In the genomic region with DNA sequence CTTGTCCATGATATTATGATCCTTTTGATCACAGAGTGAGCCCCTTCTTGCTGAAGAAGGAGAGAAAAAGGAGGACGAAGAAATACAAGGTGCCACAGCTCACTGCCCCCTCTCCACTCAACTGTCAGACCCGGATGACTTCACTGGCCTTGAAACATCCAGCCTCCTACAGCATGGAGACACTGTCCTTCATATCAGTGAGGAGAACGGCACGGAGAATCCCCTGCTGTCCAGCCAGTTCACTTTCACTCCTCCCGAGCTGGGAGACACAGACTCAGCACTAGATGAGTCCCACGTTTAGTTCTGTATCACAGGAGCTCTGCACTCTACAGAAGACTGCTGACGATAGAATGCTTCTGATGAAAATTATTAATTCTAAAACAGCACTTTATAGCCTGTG, we compare ENCODE assay signal across 23 mouse cellular contexts. TPM values are rescaled to one million over a fixed set of nuclear protein-coding genes. Genes with fewer than 3 reads are reported as not detected.
DNase-seq lines count a peak whose midpoint lies in the region; ATAC-seq and TF ChIP-seq lines count a peak whose summit lies in the region.
"Had no signal": no experiment of that assay in that cellular context is flagged by ENCODE, and none has a peak within 500 bp of the region (broad histone marks: within the 10 kb centered on the region; RNA-seq: fewer than 3 reads in every experiment).

No protein-coding gene starts in this region.

- H3K27ac ChIP-seq in heart, embryonic 12.5 days (ENCODE audit: poor library complexity, severe bottlenecking), result no peak overlapping the region
- no peak overlapping the region for H3K27ac ChIP-seq in heart, postnatal 0 days (ENCODE audit: low read depth)
- no peak overlapping the region for H3K27ac ChIP-seq in midbrain, embryonic 10.5 days (replicated peaks)
- no peak overlapping the region for H3K27ac ChIP-seq in forebrain, embryonic 10.5 days
- H3K27ac ChIP-seq: embryonic facial prominence, embryonic 15.5 days; forebrain, embryonic 15.5 days; hindbrain, embryonic 13.5 days; hindbrain, postnatal 0 days had no signal

- DNase-seq in heart, postnatal 36 days, result no peak
- no peak for DNase-seq in heart, postnatal 0 days (ENCODE audit: low spot score)
- DNase-seq in heart, adult 9 months (ENCODE audit: low spot score in 2 of 2), result no peak
- DNase-seq in adrenal gland, postnatal 25 days, result peak; percentile 22
- no peak for DNase-seq in midbrain, embryonic 10.5 days (ENCODE audit: low spot score)
- no peak for DNase-seq in forebrain, embryonic 10.5 days (ENCODE audit: extremely low spot score, low spot score)
- DNase-seq: cerebellum, adult 11-12 months; cerebellum, adult 9-10 months; cerebellum, postnatal 25 days; gastrocnemius, postnatal 36 days; heart, adult 11 months; kidney, adult 11 months; kidney, adult 9 months had no signal

- H3K4me1 ChIP-seq in heart, embryonic 12.5 days (replicated peaks), result no peaks in the 10 kb centered on the region
- no peaks in the 10 kb centered on the region for H3K4me1 ChIP-seq in heart, postnatal 0 days (ENCODE audit: control insufficient read depth, insufficient read depth)
- peaks cover 3% of the 10 kb centered on the region for H3K4me1 ChIP-seq in midbrain, embryonic 10.5 days
- H3K4me1 ChIP-seq in forebrain, embryonic 10.5 days, result peaks cover 5% of the 10 kb centered on the region
- H3K4me1 ChIP-seq: embryonic facial prominence, embryonic 15.5 days had no signal

- intact Hi-C loops in heart, postnatal 36 days (cut with DNase I), result loop anchor here (10.0 kb wide), 1 partner anchor 300 kb away; no protein-coding TSS in a partner anchor

- no peaks in the 10 kb centered on the region for H3K27me3 ChIP-seq in heart, embryonic 12.5 days (replicated peaks)
- no peaks in the 10 kb centered on the region for H3K27me3 ChIP-seq in heart, postnatal 0 days (ENCODE audit: control insufficient read depth, insufficient read depth, low read length)
- no peaks in the 10 kb centered on the region for H3K27me3 ChIP-seq in midbrain, embryonic 10.5 days (ENCODE audit: low read depth, poor library complexity, severe bottlenecking)
- no peaks in the 10 kb centered on the region for H3K27me3 ChIP-seq in forebrain, embryonic 10.5 days (ENCODE audit: poor library complexity, severe bottlenecking)
- H3K27me3 ChIP-seq: CH12.LX; embryonic facial prominence, embryonic 15.5 days; forebrain, embryonic 15.5 days; hindbrain, embryonic 13.5 days had no signal

- H3K9me3 ChIP-seq in heart, embryonic 12.5 days (replicated peaks), result no peaks in the 10 kb centered on the region
- no peaks in the 10 kb centered on the region for H3K9me3 ChIP-seq in heart, postnatal 0 days (replicated peaks; ENCODE audit: control insufficient read depth, low read length)
- no peaks in the 10 kb centered on the region for H3K9me3 ChIP-seq in midbrain, embryonic 10.5 days (replicated peaks)
- H3K9me3 ChIP-seq in forebrain, embryonic 10.5 days, result no peaks in the 10 kb centered on the region
- H3K9me3 ChIP-seq: embryonic facial prominence, embryonic 15.5 days; forebrain, embryonic 15.5 days; hindbrain, embryonic 13.5 days had no signal

- no peaks in the 10 kb centered on the region for H3K36me3 ChIP-seq in heart, embryonic 12.5 days
- no peaks in the 10 kb centered on the region for H3K36me3 ChIP-seq in heart, postnatal 0 days (replicated peaks; ENCODE audit: control insufficient read depth, insufficient read depth, low read length)
- no peaks in the 10 kb centered on the region for H3K36me3 ChIP-seq in midbrain, embryonic 10.5 days
- H3K36me3 ChIP-seq in forebrain, embryonic 10.5 days (replicated peaks), result no peaks in the 10 kb centered on the region
- H3K36me3 ChIP-seq: embryonic facial prominence, embryonic 15.5 days; forebrain, embryonic 15.5 days; hindbrain, embryonic 13.5 days had no signal

- ATAC-seq in heart, embryonic 12.5 days (ENCODE audit: insufficient number of reproducible peaks, low FRiP score), result no peak
- no peak for ATAC-seq in heart, postnatal 0 days (ENCODE audit: insufficient read depth, low read depth)
- ATAC-seq: activated CD4-positive, CD25-positive, alpha-beta regulatory T cell, adult 4 months; forebrain, embryonic 15.5 days; hindbrain, postnatal 0 days; Patski had no signal

- H3K4me2 ChIP-seq in heart, embryonic 12.5 days, result peak overlapping the region; percentile 7; the same call in 1 of the 2 replicates
- peak overlapping the region; percentile 20; the same call in 1 of the 2 replicates for H3K4me2 ChIP-seq in heart, postnatal 0 days (ENCODE audit: low read depth, low read length)
- H3K4me2 ChIP-seq: embryonic facial prominence, embryonic 15.5 days; forebrain, embryonic 15.5 days; heart, embryonic 11.5 days; hindbrain, embryonic 13.5 days had no signal

- TF ChIP-seq EP300 in heart, postnatal 0 days (IDR thresholded peaks at IDR 0.05; ENCODE audit: low read depth), result no peak

- no peak overlapping the region for H3K4me3 ChIP-seq in heart, embryonic 12.5 days
- H3K4me3 ChIP-seq in heart, postnatal 0 days (ENCODE audit: low read depth, low read length), result no peak overlapping the region
- H3K4me3 ChIP-seq in midbrain, embryonic 10.5 days, result no peak overlapping the region
- H3K4me3 ChIP-seq in forebrain, embryonic 10.5 days, result no peak overlapping the region
- H3K4me3 ChIP-seq: embryonic facial prominence, embryonic 15.5 days; erythroblast, embryonic 14.5 days; forebrain, embryonic 15.5 days; hindbrain, embryonic 13.5 days had no signal

- 46% methylated on average over 7 of the region's 7 CpGs for WGBS in heart, embryonic 12.5 days
- 36% methylated on average over 7 of the region's 7 CpGs for WGBS in heart, postnatal 0 days
- 81% methylated on average over 7 of the region's 7 CpGs for WGBS in midbrain, embryonic 10.5 days
- 75% methylated on average over 7 of the region's 7 CpGs for WGBS in forebrain, embryonic 10.5 days

- H3K9ac ChIP-seq in heart, embryonic 12.5 days, result no peak overlapping the region
- H3K9ac ChIP-seq in heart, postnatal 0 days (replicated peaks; ENCODE audit: low read depth, low read length), result no peak overlapping the region
- H3K9ac ChIP-seq: embryonic facial prominence, embryonic 15.5 days; forebrain, embryonic 15.5 days; hindbrain, embryonic 13.5 days had no signal

- no peak for TF ChIP-seq CTCF in heart, postnatal 0 days (IDR thresholded peaks at IDR 0.05; ENCODE audit: low read depth)

RNA-seq across cellular contexts. Expression of a gene that starts 5.3 kb away (rescaled TPM):
- polyA plus RNA-seq in heart, embryonic 12.5 days (2016; fragmentation: Nextera tagmentation; extraction: Ambion mirVana), result 32.5 and 35.4 TPM in 2 replicates
- 10 to 100 TPM; 11.7 to 12.7 TPM for total RNA-seq in heart, postnatal 36 days (2021)
- 17.4 and 24.3 TPM in 2 replicates for total RNA-seq in heart, postnatal 0 days (2014; rRNA removed; ENCODE audit: low replicate concordance)
- polyA plus RNA-seq in heart, postnatal 0 days (2015; fragmentation: Nextera tagmentation; extraction: Ambion mirVana), result 16.6 and 18.4 TPM in 2 replicates
- 83.2 and 93.4 TPM in 2 replicates for total RNA-seq in adrenal gland, postnatal 25 days (2021)
- 48.9 and 52.3 TPM in 2 replicates for polyA plus RNA-seq in midbrain, embryonic 10.5 days (2016; fragmentation: Nextera tagmentation; extraction: Ambion mirVana)
- polyA plus RNA-seq in forebrain, embryonic 10.5 days (2016; fragmentation: Nextera tagmentation; extraction: Ambion mirVana), result 53.4 and 56.0 TPM in 2 replicates
